Mouse (Mus musculus) B cell, adult 2 months (primary cell): Measurements from ENCODE around the gene Aco1.
A peak's percentile ranks its signal among the peaks of the same experiment; 100 is the strongest.

Source experiments
- DNase-seq, 2 experiments: peaks; one replicate each; pipeline ENCODE4 v3.0.0; 2022

Aco1 gene

DNA sequence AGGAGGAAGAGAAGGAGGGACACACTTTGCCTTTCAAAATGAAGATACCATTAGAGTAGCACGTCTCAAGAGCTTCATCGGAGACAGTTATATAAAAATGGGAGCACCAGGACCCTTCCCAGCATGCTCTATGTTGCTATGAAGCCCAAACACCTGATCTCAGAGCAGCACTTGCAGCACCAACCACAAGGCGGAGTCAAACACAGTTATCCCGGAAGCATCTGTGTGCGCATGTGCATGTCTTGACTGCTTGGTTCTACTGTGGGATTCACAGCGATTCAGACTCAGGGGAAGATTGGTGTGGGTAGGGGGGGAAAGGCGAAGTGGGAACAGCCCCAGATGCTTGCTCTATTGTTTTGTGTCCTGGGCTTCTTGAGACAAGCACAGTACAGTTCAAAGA is 75.5 kb downstream of the Aco1 start:
- peak; percentile 48 to 57 for DNase-seq

DNA sequence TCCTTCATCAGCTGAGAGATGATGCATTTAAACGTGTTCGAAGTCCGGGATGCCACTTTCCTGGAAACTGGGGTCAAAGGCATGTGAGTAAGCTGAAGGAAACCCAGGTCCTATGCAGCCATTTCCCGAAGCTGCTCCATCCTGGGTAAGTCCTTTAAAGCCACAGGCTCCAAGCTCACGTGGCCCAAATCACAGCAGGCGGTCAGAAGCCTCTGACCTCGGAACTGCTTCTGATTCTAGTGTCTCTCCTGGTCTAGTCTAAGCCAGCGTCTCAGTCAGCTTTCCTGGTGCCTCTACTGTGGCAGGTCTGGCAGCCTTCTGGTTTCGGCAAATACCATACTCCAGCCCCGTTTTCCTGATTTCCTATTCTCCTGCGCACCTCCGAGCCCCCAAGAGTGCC is 77.6 kb downstream of the Aco1 start:
- no peak for DNase-seq

DNA sequence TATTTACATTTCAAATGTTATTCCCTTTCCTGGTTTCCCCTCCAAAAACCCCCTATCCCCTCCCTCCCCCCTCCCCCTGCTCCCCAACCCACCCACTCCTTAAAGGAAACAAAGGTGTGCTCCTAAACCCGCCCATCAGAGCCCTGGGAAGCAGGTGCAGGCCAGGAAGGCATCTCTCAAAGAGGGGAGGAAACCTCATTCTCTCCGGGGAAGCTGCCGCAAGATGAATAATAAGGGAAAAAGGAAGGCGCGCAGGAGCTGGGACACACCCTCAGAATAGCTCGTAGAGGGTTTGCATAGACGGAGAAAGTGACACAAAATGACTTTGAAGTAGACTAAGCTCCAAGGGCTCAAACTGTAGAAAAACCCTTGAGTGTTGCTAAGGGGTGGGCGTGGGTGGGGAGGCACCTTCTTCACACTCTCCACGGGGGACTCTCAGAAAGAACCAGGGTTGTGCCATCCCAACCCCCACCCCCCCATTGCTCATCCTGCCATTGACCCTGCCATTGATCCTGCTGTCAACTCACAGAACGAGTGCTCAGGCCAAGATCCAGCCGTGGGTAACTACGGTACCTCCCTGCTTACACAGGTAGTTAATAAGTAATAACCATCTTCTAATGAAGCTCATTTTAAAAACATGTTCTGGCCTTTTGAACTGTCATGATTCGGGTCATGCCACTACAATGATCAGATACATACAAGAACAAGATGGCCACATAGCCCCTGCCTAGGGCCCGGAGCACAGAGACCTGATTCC is 78.3 kb downstream of the Aco1 start:
- no peak for DNase-seq

DNA sequence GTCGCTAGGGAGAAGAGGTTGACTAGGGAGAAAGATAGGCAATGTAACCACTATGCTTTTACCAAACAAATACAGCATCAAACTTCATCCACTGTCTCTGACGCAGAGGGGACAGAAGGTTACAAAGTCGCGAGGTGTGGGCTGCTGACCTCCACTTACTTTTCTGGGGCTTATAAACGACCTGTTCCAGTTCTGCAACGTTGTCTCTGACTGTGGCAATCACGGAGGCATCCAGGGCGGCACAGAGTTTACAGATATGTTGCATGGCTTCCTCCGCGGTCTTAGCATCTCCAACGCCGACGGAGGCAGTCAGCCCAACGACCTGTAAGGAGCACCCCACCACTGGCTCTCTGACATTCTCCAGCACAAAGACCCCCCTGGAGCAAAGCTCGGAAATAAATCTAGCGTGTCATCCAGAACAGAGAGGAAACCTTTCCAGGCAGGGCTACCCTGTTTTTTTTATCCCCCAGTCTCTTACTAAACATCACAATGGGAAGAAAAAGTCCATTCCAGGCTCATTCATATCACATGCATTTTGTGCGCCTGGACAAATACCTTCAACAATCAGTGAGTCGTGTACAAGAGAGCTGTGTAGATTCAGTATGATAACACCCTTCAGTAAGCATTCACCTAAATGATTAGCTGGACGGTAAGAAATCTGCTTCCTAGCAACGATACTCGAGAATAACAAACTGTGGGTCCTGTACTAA is 79.2 kb downstream of the Aco1 start:
- DNase-seq: no peak

DNA sequence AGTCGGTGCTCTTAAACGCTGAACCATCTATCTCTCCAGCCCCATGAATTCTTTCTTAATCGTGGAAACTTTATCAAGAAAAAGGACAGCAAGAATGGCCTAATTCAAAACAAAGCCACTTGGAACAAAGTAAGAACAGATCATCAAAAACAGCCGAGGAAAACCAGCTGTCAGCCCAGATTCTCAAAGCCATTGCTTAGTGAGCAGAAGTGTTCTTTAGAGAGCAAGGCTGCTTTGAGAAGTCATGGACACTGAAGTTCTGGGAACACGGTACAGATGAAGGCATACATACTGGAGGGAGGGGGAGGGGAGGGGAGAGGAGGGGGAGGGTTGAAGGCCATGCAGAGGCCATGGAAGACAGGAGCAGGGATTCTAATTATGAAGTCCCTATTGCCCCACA is 83.2 kb downstream of the Aco1 start:
- DNase-seq: no peak

DNA sequence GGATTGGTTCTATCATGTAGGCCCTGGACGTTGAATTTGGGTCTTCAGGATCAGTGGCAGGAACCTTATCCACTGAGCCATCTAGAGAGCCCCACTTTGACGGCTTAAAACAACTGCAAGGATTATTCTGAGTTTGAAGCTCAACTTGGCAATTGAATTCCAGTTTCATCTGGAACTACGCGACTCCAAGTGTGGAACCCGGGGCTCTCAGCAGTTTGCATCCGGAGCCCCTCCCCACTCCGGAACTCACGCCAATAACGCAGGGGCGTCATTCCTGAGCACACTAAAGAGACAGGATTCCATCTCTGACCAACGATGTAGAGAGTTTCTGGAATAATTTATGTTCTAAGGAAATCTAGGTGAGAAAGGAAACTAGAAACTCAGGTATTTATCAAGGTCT is 84.2 kb downstream of the Aco1 start:
- no peak for DNase-seq

DNA sequence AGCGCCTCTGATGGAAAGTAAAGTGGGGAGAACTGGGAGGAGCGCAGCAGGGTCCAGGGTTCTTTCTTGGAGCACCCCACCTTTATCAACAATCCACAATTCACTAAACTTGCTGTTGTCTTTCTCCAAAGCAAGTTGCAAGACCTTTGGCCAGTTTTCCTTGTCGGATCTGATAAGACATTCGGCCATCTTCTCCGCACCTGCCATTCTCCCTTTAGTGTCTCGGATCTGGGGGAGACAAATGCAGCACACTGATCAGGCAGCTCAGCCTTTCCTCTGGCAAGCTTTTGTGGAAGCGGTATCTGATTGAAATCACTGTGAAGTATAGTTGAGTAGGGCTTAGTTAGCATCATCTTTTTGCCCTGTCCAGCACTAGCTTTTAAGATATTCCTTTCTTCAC is 85.0 kb downstream of the Aco1 start:
- no peak for DNase-seq

DNA sequence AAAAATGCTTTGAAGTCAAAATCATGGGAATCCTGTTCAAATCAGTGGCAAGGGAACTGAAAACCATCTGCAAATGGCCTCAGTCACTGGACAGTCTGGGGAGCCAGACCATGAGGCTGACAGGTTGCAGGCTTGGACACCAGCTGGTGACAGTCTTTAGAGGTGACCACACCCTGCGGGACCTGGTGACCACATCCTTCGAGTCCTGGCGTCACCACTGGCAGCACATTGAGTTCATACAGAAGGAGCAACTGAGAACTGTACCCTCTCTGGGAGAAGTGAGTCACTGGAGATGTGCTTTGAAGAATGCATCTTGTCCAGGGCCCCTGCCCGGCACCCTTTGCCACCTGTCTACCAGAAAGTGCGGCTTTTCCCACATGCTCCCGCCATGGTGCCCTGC is 86.8 kb downstream of the Aco1 start:
- DNase-seq: no peak

DNA sequence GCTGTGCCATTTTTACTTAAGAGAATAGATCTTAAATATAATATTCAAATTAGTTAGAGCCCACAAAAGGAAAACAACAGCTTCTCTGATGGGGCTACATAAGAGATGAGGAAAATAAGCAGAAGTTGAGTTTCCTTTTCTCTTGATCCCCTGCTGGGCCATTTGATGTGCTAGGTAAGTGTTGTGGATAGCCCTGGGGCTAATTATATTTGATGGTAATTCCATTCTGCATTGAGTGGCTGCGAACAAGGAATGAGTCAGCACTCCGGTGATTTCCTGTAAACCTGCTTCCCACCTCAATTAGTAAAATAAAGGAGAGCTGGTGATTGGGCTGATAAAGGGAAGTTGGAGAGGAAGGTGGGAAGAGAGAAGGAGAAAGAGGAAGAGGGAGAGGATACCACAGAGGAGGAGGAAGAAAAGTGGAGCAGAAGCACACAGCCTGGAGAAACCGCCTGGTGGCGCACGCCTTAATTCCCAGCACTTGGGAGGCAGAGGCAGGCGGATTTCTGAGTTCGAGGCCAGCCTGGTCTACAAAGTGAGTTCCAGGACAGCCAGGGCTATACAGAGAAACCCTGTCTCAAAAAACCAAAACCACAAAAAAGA is 90.3 kb downstream of the Aco1 start:
- DNase-seq: no peak

DNA sequence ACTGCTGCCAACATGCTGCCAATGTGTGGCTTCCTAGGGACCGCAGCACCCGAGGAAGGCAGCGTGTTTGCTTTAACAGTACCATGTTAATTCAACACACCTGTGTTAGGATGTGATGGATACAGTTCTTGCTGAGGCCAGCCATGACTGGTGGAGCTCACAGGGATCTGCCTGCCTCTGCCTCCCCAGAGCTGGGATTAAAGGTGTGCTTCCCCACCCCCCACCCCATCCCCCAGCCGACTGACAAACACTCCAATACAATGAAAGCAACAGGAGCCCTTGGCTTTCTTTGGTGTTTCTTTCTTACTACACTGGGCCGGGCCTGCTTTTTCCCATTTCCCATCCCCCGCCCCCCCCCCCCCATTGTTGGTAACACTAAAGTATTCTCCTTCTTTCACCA is 91.4 kb downstream of the Aco1 start:
- DNase-seq: no peak

DNA sequence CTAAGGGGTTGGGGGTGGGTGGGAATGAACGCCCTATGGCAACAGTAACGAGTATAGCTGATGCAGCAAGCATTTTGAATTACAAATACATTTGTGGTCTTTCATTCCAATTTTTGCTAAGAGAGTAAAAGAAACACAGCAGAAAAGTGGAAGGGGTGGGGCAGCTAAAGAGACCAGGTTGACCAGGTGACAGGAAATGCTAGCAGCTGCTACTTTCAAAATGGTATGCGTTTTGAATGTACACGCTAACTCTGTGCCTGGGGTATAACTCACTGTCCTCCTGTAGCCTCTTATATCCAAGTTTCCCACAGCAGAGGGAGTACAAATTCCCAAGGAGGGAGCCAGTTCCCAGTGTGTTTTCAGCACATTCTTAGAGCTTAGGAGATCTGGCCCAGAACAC is 93.9 kb downstream of the Aco1 start:
- peak; percentile 31 to 41 for DNase-seq

DNA sequence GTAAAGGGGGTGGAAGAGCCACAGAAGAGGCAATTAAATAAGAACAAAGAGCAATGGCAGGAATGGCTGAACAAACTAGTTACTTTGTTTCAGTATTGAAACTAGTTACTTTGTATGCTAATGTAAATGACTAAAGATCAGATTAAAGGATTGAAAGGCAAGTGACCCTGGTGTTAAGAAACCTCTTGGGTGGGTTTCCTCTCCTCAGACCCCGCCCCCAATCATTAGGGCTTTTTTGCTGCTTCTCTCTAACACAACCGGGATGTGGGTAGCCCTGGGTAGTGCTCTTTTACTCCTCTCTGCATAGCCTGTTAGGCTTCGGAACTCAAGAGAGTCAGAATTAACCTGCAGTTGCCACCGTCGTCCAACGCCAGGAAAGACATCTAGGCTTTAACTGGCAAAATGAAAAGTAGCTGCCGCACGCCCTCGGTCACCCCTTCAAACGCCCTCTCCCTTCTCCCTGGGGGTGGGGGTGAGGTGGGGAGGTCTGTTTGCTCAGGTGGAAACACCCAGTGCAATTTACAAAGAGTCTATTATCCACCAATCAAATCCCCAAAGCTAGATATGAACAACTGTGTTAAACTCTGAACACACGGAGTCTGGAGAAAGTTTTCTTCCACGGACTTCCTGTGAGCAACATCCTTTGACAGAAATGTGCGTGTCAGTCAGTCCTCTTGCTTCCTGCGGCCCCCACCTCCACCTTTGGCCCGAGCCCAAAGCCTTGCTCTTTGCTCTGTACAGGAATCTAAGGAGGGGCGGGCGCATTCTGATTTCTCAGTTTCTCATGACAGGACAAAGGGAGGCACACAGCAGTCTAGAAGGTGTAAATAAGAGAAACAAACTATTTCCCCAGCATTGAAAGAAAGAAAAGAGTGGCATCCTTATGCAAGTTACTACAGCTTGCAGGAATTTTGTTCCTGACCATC is 95.9 kb downstream of the Aco1 start:
- DNase-seq: peak; percentile 49 to 51

DNA sequence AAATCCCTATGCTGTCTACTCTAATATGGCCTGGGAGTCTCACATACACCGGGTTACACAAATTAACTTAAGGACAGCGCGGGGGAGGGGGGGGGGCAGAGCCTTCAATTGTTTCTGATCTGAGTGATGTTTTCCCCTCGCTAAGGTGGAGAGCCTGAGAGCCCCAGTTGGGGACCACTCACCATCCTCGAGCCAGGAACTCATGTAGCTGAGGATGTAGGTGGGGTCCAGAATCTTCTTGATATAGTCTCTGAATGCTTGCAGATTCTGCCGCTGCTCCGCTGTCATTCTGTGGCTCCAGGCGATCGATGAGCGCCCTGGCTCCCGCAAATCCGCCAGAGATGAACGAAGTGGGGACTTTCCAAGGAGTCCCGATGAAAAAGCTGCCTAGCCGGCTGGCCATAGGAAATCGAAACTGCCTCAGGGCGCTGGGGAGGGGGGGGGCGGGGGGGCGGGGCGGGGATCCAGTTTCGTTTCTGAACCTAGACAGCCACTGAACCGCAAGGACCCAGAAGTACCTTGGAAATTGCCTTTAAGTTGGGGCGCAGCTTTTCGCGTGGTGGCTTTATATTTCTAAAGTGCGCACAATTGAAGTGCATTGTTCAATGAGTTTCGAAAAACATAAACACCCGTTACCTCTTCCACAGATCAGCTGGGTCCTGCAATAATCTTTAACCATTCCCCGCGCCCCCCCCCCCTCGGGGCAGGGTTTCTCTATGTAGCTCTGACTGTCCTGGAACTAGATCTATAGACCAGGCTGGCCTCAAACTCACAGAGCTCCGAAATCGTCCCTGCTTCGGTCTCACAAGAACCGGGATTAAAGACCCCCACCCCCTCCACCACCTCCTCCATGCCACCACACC is 96.8 kb downstream of the Aco1 start, which contains the start of gene Ddx58:
Ddx58 (minus strand) TSS at position 420 of the 863 bp plus-strand sequence.
- DNase-seq: peak; percentile 48 to 61

DNA sequence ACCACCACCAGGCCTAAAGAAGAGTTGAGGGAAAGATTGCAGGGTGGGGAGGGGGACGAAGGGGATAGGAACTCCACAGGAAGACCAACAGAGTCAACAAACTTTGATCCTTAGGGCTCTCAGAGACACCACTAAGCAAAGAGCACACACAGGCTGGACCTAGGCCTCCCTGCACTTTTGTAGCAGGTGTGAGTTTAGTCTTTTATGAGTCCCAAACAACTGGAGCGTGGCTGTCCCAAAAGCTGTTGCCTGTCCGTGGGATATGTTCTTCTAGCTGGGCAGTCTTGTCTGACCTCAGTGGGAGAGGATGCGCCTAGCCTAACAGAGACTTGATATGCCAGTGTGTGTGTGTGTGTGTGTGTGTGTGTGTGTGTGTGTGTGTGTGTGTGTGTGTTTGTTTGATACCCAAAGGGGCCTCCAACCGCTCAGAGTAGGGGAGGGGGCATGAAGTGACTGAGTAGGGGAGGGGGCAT is 97.4 kb downstream of the Aco1 start:
- DNase-seq: peak; percentile 11 to 13

DNA sequence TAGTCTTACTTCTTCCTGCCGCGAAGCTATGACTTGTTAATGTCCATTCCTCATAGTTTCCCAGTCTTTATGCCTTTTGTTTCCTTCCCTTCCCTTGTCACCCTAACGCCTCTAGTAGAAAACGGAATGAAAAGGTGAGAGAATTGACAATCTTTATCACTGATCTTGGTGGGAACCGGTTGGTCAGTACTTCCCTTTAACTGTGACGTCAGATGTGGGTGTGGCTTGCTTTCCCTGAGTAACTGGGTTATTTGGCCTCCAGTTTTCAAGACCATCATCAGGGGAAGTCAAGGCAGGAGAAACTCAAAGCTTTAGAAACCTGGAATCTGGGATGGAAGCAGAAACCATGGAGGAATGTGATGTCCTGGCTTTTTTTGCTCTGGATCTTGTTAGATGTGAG is 99.0 kb downstream of the Aco1 start:
- DNase-seq: peak; percentile 22 to 23

DNA sequence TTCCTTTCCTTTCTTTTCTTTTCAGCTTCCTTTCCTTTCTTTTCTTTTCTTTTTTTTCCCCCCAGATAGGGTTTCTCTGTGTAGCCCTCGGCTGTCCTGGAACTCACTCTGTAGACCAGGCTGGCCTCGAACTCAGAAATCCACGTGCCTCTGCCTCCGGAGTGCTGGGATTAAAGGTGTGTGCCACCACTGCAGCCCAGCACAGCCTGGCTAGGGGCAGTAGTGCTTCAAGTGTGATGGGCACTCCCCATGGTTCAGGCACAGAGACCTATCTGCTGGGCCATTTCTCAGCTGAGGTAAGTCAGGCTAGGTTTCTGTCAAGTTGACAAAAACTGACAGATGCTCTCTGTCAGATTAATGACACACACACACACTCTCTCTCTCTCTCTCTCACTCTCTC is 100.1 kb downstream of the Aco1 start:
- no peak for DNase-seq

DNA sequence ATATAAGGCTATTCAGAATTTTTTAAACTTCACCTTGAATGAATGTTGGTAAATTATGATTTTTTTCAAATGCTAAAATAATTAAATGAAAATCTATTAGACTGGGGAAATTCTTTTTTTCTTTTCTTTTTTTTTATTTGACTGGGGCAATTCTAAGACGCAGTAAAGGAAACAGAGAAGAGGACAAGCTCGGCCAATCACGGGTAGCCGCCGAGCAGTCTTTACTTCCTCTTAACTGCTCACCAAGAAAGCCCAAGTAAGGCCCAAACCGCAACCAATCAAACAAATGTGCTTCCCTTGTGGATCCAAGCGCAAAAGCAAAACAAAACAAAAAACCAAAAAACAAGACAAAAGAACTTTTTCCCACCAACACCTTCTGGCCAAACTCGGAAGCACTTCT is 101.2 kb downstream of the Aco1 start:
- peak; percentile 60 to 66 for DNase-seq
